Mouse (Mus musculus): Measurements from ENCODE around the gene Phb2. TPM values are rescaled to one million over a fixed set of nuclear protein-coding genes. Genes with fewer than 3 reads are reported as not detected.

Phb2 gene
- total and polyA plus RNA-seq, 3 experiments, result 309 to 815 (median 706) TPM

GRCm38 (mm10) chr6:124674591-124674990 lies 37.5 kb upstream of the Phb2 start:
- no peak for DNase-seq (ENCODE audit: low read depth, low spot score)
- TF ChIP-seq MYC (IDR thresholded peaks at IDR 0.05; ENCODE audit: low read depth, low read length), result no peak
- TF ChIP-seq MAZ (IDR thresholded peaks at IDR 0.05; ENCODE audit: low read depth, low read length), result no peak
- TF ChIP-seq HCFC1 (IDR thresholded peaks at IDR 0.05; ENCODE audit: low read depth, low read length), result no peak
- no peak for TF ChIP-seq POLR2AphosphoS5 (IDR thresholded peaks at IDR 0.05; ENCODE audit: borderline replicate concordance, low read depth, low read length)
- no peak for TF ChIP-seq NRF1 (IDR thresholded peaks at IDR 0.05; ENCODE audit: insufficient read depth, low read depth, low read length, poor library complexity, severe bottlenecking)
- TF ChIP-seq E2F4 (IDR thresholded peaks at IDR 0.05; ENCODE audit: borderline replicate concordance, low read depth, low read length), result no peak
- TF ChIP-seq USF1 (IDR thresholded peaks at IDR 0.05; ENCODE audit: low read depth, low read length), result no peak
- no peak for TF ChIP-seq UBTF (IDR thresholded peaks at IDR 0.05; ENCODE audit: borderline replicate concordance, insufficient read depth, low read depth, low read length)
- TF ChIP-seq GABPA (IDR thresholded peaks at IDR 0.05; ENCODE audit: low read depth, low read length), result no peak
- no peak for TF ChIP-seq KAT2A (conservative IDR thresholded peaks at IDR 0.05; ENCODE audit: low read depth, low read length)
- TF ChIP-seq TCF12 (IDR thresholded peaks at IDR 0.05; ENCODE audit: low read depth, low read length), result no peak
- Histone ChIP-seq H3K4me3 (ENCODE audit: control insufficient read depth in 1 of 2, insufficient read depth in 1 of 2, low read depth in 2 of 2, low read length in 2 of 2) (no peak overlapping the region), H3K27ac (ENCODE audit: control insufficient read depth, low read depth, low read length) (no peak overlapping the region), H3K27me3 (ENCODE audit: control insufficient read depth in 1 of 2, insufficient read depth in 2 of 2, low read length in 2 of 2) (no peaks in the 10 kb centered on the region), H3K9me3 (replicated peaks; ENCODE audit: insufficient read depth, low read length) (no peaks in the 10 kb centered on the region), H3K4me1 (ENCODE audit: control insufficient read depth in 1 of 2, insufficient read depth in 2 of 2, low read length in 2 of 2) (peaks cover 7 to 18% of the 10 kb centered on the region in 2 experiments), H3K9ac (ENCODE audit: control insufficient read depth, low read depth, low read length, poor library complexity, severe bottlenecking) (no peak overlapping the region), H3K36me3 (ENCODE audit: control insufficient read depth in 1 of 2, insufficient read depth in 2 of 2, low read length in 2 of 2) (peaks cover 16 to 20% of the 10 kb centered on the region in 2 experiments), H3K79me2 (ENCODE audit: control insufficient read depth, insufficient read depth, low read length, poor library complexity) (peaks cover 61% of the 10 kb centered on the region)

GRCm38 (mm10) chr6:124676171-124676570 lies 36.0 kb upstream of the Phb2 start:
- Histone ChIP-seq H3K27ac (ENCODE audit: control insufficient read depth, low read depth, low read length) (no peak overlapping the region), H3K27me3 (ENCODE audit: control insufficient read depth in 1 of 2, insufficient read depth in 2 of 2, low read length in 2 of 2) (no peaks in the 10 kb centered on the region), H3K79me2 (ENCODE audit: control insufficient read depth, insufficient read depth, low read length, poor library complexity) (peaks cover 57% of the 10 kb centered on the region), H3K9me3 (replicated peaks; ENCODE audit: insufficient read depth, low read length) (no peaks in the 10 kb centered on the region), H3K36me3 (ENCODE audit: control insufficient read depth in 1 of 2, insufficient read depth in 2 of 2, low read length in 2 of 2) (peaks cover 16 to 18% of the 10 kb centered on the region in 2 experiments), H3K9ac (ENCODE audit: control insufficient read depth, low read depth, low read length, poor library complexity, severe bottlenecking) (no peak overlapping the region), H3K4me3 (ENCODE audit: control insufficient read depth in 1 of 2, insufficient read depth in 1 of 2, low read depth in 2 of 2, low read length in 2 of 2) (no peak overlapping the region), H3K4me1 (ENCODE audit: control insufficient read depth in 1 of 2, insufficient read depth in 2 of 2, low read length in 2 of 2) (peaks cover 6 to 16% of the 10 kb centered on the region in 2 experiments)
- TF ChIP-seq ZC3H11A (IDR thresholded peaks at IDR 0.05; ENCODE audit: low read depth, low read length), result no peak
- no peak for TF ChIP-seq TAL1 (IDR thresholded peaks at IDR 0.05; ENCODE audit: low read length)
- no peak for TF ChIP-seq SIN3A (IDR thresholded peaks at IDR 0.05; ENCODE audit: low read length)
- no peak for TF ChIP-seq GATA1 (IDR thresholded peaks at IDR 0.05; ENCODE audit: low read depth, low read length)
- DNase-seq (ENCODE audit: low read depth, low spot score), result no peak
